Mouse (Mus musculus) kidney, adult 2 months (tissue): ENCODE measurements around the gene Gm6408.
"Not testable (repeated sequence)": the region's sequence is repeated elsewhere in the genome, so short reads cannot be mapped to it uniquely, and the experiment has no call there.

Experiments used
- CTCF ChIP-seq: fragments of 200-500 bp; conservative IDR thresholded peaks from 2 replicates; pipeline ENCODE4 v1.5.1; 2011; ENCODE audit warnings: low read depth, mild to moderate bottlenecking, control low read depth, low read length, moderate library complexity, mixed read lengths; ENCODE audit not compliant: insufficient read depth, insufficient read length
- POLR2A ChIP-seq: fragments of 200-500 bp; IDR thresholded peaks from one replicate; pipeline ENCODE4 v1.6.1; 2011; ENCODE audit warnings: low read depth, low read length, control low read depth

GRCm38 (mm10) chr5:146513823-146514222, 32.1 kb downstream of the Gm6408 start, which contains the start of gene Gm3402:
- TF ChIP-seq POLR2A, CTCF: not testable (repeated sequence)
